Mouse (Mus musculus) heart, adult 2 months (tissue): ENCODE measurements around the gene Polr1e.

Source experiments
- CTCF ChIP-seq: fragments of 200-600 bp; IDR thresholded peaks from 2 replicates; pipeline ENCODE4 v1.8.1; 2022; ENCODE audit warnings: antibody characterized with exemption, mild to moderate bottlenecking, moderate library complexity
- EP300 ChIP-seq: fragments of 200-500 bp; IDR thresholded peaks from 2 replicates; pipeline ENCODE4 v1.6.1; 2011; ENCODE audit warnings: low read depth, low read length, control low read depth; ENCODE audit not compliant: insufficient read depth
- POLR2A ChIP-seq: fragments of 200-500 bp; IDR thresholded peaks from 2 replicates; pipeline ENCODE4 v1.6.1; 2011; ENCODE audit warnings: mild to moderate bottlenecking, low read depth, low read length, control low read depth; ENCODE audit not compliant: insufficient read depth

- TF ChIP-seq POLR2A (no peak), CTCF (no peak), EP300 (no peak)
These were observed 6.7 kb upstream of the Polr1e start for GRCm38 (mm10) chr4:45011581-45012104.
